Mouse (Mus musculus) lung, postnatal 0 days (tissue): ENCODE measurements around the gene Olfr1423. TPM values are rescaled to one million over a fixed set of nuclear protein-coding genes. Genes with fewer than 3 reads are reported as not detected.
"Not testable (repeated sequence)": the region's sequence is repeated elsewhere in the genome, so short reads cannot be mapped to it uniquely, and the experiment has no call there.

Experiments used
- ATAC-seq: fragments of 200-750 bp; cut with Nextera tagmentation; 2 replicates; pipeline ENCODE4 v1.8.0; 2017; ENCODE audit warnings: moderate library complexity
- DNase-seq: peaks from one replicate; pipeline ENCODE4 v3.0.0-alpha.2; 2016; ENCODE audit warnings: low spot score
- H3K27ac ChIP-seq: fragments of 300-500 bp; sonication (generic); 2 replicates; pipeline ENCODE4 v1.5.1; 2014; ENCODE audit warnings: antibody characterized with exemption, mild to moderate bottlenecking, low read length, mixed read lengths
- H3K27me3 ChIP-seq: fragments of 300-500 bp; sonication (generic); replicated peaks from 2 replicates; pipeline ENCODE4 v1.6.1; 2014; ENCODE audit warnings: low read length, mixed read lengths; ENCODE audit not compliant: insufficient read depth
- H3K36me3 ChIP-seq: fragments of 300-500 bp; sonication (generic); 2 replicates; pipeline ENCODE4 v1.6.1; 2014; ENCODE audit warnings: low read length, mixed read lengths; ENCODE audit not compliant: insufficient read depth
- H3K4me1 ChIP-seq: fragments of 300-500 bp; sonication (generic); 2 replicates; pipeline ENCODE4 v1.6.1; 2014; ENCODE audit warnings: antibody characterized with exemption, low read depth, low read length, mixed read lengths; ENCODE audit not compliant: insufficient read depth
- H3K4me2 ChIP-seq: fragments of 300-500 bp; sonication (generic); replicated peaks from 2 replicates; pipeline ENCODE4 v1.6.1; 2014; ENCODE audit warnings: low read depth, mild to moderate bottlenecking, low read length, moderate library complexity, mixed read lengths
- H3K4me3 ChIP-seq: fragments of 300-500 bp; sonication (generic); 2 replicates; pipeline ENCODE4 v1.5.1; 2014; ENCODE audit warnings: low read depth, low read length
- H3K9ac ChIP-seq: fragments of 300-500 bp; sonication (generic); replicated peaks from 2 replicates; pipeline ENCODE4 v1.6.1; 2014; ENCODE audit warnings: low read depth, mild to moderate bottlenecking
- H3K9me3 ChIP-seq: fragments of 300-500 bp; sonication (generic); 2 replicates; pipeline ENCODE4 v1.6.1; 2016; ENCODE audit warnings: low read length, mixed read lengths
- CTCF ChIP-seq: IDR thresholded peaks from 2 replicates; pipeline ENCODE4 v1.5.1; 2016; ENCODE audit warnings: antibody characterized with exemption, mild to moderate bottlenecking
- EP300 ChIP-seq: IDR thresholded peaks from 2 replicates; pipeline ENCODE4 v1.6.1; 2016; ENCODE audit warnings: antibody characterized with exemption, mild to moderate bottlenecking, control low read depth
- WGBS: fragments of 180-500 bp; shearing (Covaris S2); extraction: QIAGEN DNeasy Blood & Tissue Kit; methylation state at CpG from one replicate; pipeline ENCODE4 v1.1.7; 2014; 5-methylcytosine and 5-hydroxymethylcytosine counted together
- polyA plus RNA-seq: library from polyadenylated mRNA; unstranded; fragments of >200 nt; fragmentation: Nextera tagmentation; extraction: Ambion mirVana; gene quantifications from 2 replicates; pipeline ENCODE4 v1.2.1, GENCODE M21; 2015

The Olfr1423 gene
- polyA plus RNA-seq, 1 experiment from 2014 or later: not detected

GRCm38 (mm10) chr19:11992034-11992433 is 49.1 kb downstream of the Olfr1423 start:
- Histone ChIP-seq H3K27ac (no peak overlapping the region), H3K36me3 (peaks cover 33% of the 10 kb centered on the region), H3K4me3 (no peak overlapping the region), H3K27me3 (no peaks in the 10 kb centered on the region), H3K9me3 (no peaks in the 10 kb centered on the region), H3K4me2 (no peak overlapping the region), H3K9ac (no peak overlapping the region), H3K4me1 (no peaks in the 10 kb centered on the region)
- 88% methylated on average over 9 of the region's 9 CpGs for WGBS
- TF ChIP-seq EP300: no peak
- TF ChIP-seq CTCF: no peak
- DNase-seq (no peak), ATAC-seq (no peak)

GRCm38 (mm10) chr19:11989334-11989733 is 51.8 kb downstream of the Olfr1423 start:
- peaks cover 46% of the 10 kb centered on the region for H3K36me3 ChIP-seq
- no peak overlapping the region for H3K4me2 ChIP-seq
- no peak overlapping the region for H3K27ac ChIP-seq
- ATAC-seq: no peak
- DNase-seq: no peak
- H3K4me1 ChIP-seq: no peaks in the 10 kb centered on the region
- 95% methylated on average over 7 of the region's 7 CpGs for WGBS
- no peaks in the 10 kb centered on the region for H3K9me3 ChIP-seq
- H3K4me3 ChIP-seq: no peak overlapping the region
- no peak overlapping the region for H3K9ac ChIP-seq
- H3K27me3 ChIP-seq: no peaks in the 10 kb centered on the region
- TF ChIP-seq EP300 (no peak), CTCF (no peak)

GRCm38 (mm10) chr19:11987841-11988240 is 53.3 kb downstream of the Olfr1423 start:
- Histone ChIP-seq H3K36me3 (peaks cover 60% of the 10 kb centered on the region), H3K9ac (no peak overlapping the region), H3K4me3 (no peak overlapping the region), H3K27me3 (no peaks in the 10 kb centered on the region), H3K27ac (no peak overlapping the region), H3K9me3 (no peaks in the 10 kb centered on the region), H3K4me2 (no peak overlapping the region), H3K4me1 (no peaks in the 10 kb centered on the region)
- ATAC-seq (no peak), DNase-seq (no peak)
- TF ChIP-seq CTCF: 0 out of 2 replicates have a peak, but pooled peaks have one; percentile 15
- no peak for TF ChIP-seq EP300
- 92% methylated on average over 3 of the region's 3 CpGs for WGBS

DNA sequence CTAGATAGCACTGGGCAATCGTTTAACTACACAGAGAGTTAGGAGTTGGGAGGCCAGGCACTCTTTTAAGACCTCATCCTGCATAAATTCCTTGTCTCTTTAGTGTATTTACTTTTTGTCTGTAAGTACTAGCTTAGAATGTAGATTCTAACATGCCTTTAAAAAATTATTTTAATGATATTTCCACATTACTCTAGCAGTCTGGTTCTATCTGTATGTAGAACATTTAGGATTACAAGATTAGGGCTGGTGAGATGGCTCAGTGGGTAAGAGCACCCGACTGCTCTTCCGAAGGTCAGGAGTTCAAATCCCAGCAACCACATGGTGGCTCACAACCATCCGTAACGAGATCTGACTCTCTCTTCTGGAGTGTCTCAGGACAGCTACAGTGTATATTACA is 56.5 kb downstream of the Olfr1423 start:
- ATAC-seq, H3K9me3 ChIP-seq, H3K27me3 ChIP-seq, DNase-seq, H3K9ac ChIP-seq, H3K4me1 ChIP-seq, H3K4me2 ChIP-seq, H3K27ac ChIP-seq, H3K4me3 ChIP-seq: not testable (repeated sequence)
- peaks cover 42% of the 10 kb centered on the region for H3K36me3 ChIP-seq
- 75% methylated on average over 5 of the region's 5 CpGs for WGBS

Other genes starting within 250 kb of the Olfr1423 start
- 39.7 and 42.6 TPM in 2 replicates for gene Stx3, start 221.9 kb downstream of the Olfr1423 start, polyA plus RNA-seq
- 0.08 and 0.14 TPM in 2 replicates for gene Olfr1417, start 202.1 kb downstream of the Olfr1423 start, polyA plus RNA-seq
- not detected in 2 replicates for gene Olfr1418, start 180.3 kb downstream of the Olfr1423 start, polyA plus RNA-seq
- not detected in 2 replicates for gene Olfr1419, start 166.2 kb downstream of the Olfr1423 start, polyA plus RNA-seq
- gene Olfr1420, start 154.8 kb downstream of the Olfr1423 start, polyA plus RNA-seq: 0.12 and 0.15 TPM in 2 replicates
- 9.2 and 9.4 TPM in 2 replicates for gene Patl1, start 128.9 kb downstream of the Olfr1423 start, polyA plus RNA-seq
- gene Osbp, start 75.4 kb downstream of the Olfr1423 start, polyA plus RNA-seq: 4.6 and 5.2 TPM in 2 replicates
- not detected in 2 replicates for gene Olfr1424, start 21.4 kb upstream of the Olfr1423 start, polyA plus RNA-seq
- gene Olfr1425, start 36.4 kb upstream of the Olfr1423 start, polyA plus RNA-seq: not detected in 2 replicates
- not detected in 2 replicates for gene Olfr1426, start 50.7 kb upstream of the Olfr1423 start, polyA plus RNA-seq
- gene Olfr1427, start 62.0 kb upstream of the Olfr1423 start, polyA plus RNA-seq: not detected in 2 replicates
- not detected in 2 replicates for gene Olfr1428, start 74.6 kb upstream of the Olfr1423 start, polyA plus RNA-seq
- not detected in 2 replicates for gene Olfr76, start 81.9 kb upstream of the Olfr1423 start, polyA plus RNA-seq
- not detected in 2 replicates for gene Olfr1555-ps1, start 128.8 kb upstream of the Olfr1423 start, polyA plus RNA-seq
- gene Olfr1431, start 159.3 kb upstream of the Olfr1423 start, polyA plus RNA-seq: not detected in 2 replicates
- gene Olfr1432, start 191.3 kb upstream of the Olfr1423 start, polyA plus RNA-seq: not detected in 2 replicates
- gene Olfr262, start 200.3 kb upstream of the Olfr1423 start, polyA plus RNA-seq: not detected in 2 replicates
- gene Olfr235, start 219.7 kb upstream of the Olfr1423 start, polyA plus RNA-seq: not detected in 2 replicates
- not detected in 2 replicates for gene Olfr1434, start 238.5 kb upstream of the Olfr1423 start, polyA plus RNA-seq